Mouse (Mus musculus) G1E (cell line): ENCODE measurements at regions not wholly inside any gene's neighbourhood (a gene's known extent, or its start where the extent isn't known, plus 50 kb on each side); places are given as distances from the start of the nearest gene placed in this dataset.

Experiments
- ATAC-seq: 2 replicates; pipeline ENCODE4 v1.8.0; 2016; ENCODE audit warnings: mild to moderate bottlenecking; ENCODE audit not compliant: insufficient number of reproducible peaks, poor library complexity, low FRiP score, severe bottlenecking; ENCODE audit errors: extremely low read depth
- DNase-seq: peaks from one replicate; pipeline ENCODE4 v3.0.0; 2012; ENCODE audit warnings: low spot score
- H3K27me3 ChIP-seq: 2 replicates; pipeline ENCODE4 v1.6.1; 2012; ENCODE audit warnings: mild to moderate bottlenecking, low read length, inconsistent platforms; ENCODE audit not compliant: insufficient read depth
- H3K36me3 ChIP-seq: replicated peaks from 2 replicates; pipeline ENCODE3; 2012; ENCODE audit warnings: mild to moderate bottlenecking, inconsistent platforms
- H3K4me1 ChIP-seq: 2 replicates; pipeline ENCODE4 v1.6.1; 2012; ENCODE audit warnings: low read depth, low read length, inconsistent platforms, mixed read lengths; ENCODE audit not compliant: insufficient read depth
- H3K4me3 ChIP-seq: 2 replicates; pipeline ENCODE4 v1.5.1; 2012; ENCODE audit warnings: low read depth, mild to moderate bottlenecking, inconsistent platforms, low read length, moderate library complexity, mixed read lengths
- H3K9me3 ChIP-seq: replicated peaks from 2 replicates; pipeline ENCODE4 v1.6.1; 2012; ENCODE audit warnings: inconsistent platforms
- CTCF ChIP-seq: IDR thresholded peaks from 2 replicates; pipeline ENCODE4 v1.5.1; 2012; ENCODE audit warnings: low read depth, low read length, inconsistent platforms, mixed read lengths
- GATA1 ChIP-seq: IDR thresholded peaks from 2 replicates; pipeline ENCODE4 v1.6.1; 2012; ENCODE audit warnings: borderline replicate concordance, low read length, inconsistent platforms, mixed read lengths
- GATA2 ChIP-seq: IDR thresholded peaks from 2 replicates; pipeline ENCODE4 v1.6.1; 2012; ENCODE audit warnings: low read depth, low read length, inconsistent platforms, borderline replicate concordance
- POLR2AphosphoS5 ChIP-seq: IDR thresholded peaks from 2 replicates; pipeline ENCODE4 v1.6.1; 2012; ENCODE audit warnings: low read depth, low read length, inconsistent platforms; ENCODE audit not compliant: insufficient replicate concordance
- TAL1 ChIP-seq: conservative IDR thresholded peaks from 2 replicates; pipeline ENCODE4 v1.6.1; 2012; ENCODE audit warnings: low read depth, low read length, inconsistent platforms, mixed read lengths

DNA sequence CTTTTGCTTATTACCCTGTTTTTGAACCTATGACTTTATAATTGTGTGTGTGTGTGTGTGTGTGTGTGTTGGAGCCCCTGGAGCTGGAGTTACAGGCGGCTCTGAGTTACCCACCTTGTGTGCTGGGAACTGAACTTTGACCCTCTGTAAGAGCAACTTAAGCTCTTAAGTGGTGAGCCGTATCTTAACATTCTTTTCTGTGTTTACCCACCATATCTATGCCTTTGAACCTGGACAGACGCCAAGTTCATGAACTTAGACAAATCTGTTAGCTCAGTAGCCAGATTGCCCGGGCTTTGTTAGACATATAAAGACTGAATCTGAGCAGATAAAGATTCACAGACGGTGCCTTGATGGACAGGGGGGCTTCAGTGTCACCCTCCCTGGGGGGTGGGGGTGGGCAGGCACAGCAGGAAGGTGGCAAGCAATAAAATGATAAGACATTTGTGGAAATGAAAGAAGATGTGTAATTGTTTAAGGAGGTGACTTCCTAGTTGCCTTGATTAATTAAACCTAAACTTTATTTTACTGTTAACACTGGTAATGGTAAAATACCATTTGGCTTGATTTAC, 58.1 kb upstream of the Rasl11b start:
- H3K36me3 ChIP-seq: no peaks in the 10 kb centered on the region
- ATAC-seq (no peak), DNase-seq (no peak)
- peaks cover 18% of the 10 kb centered on the region for H3K27me3 ChIP-seq
- H3K4me1 ChIP-seq: no peaks in the 10 kb centered on the region
- TF ChIP-seq GATA2: no peak
- no peak for TF ChIP-seq GATA1
- no peak for TF ChIP-seq TAL1
- TF ChIP-seq POLR2AphosphoS5: no peak
- TF ChIP-seq CTCF: no peak
- H3K9me3 ChIP-seq: no peaks in the 10 kb centered on the region
- H3K4me3 ChIP-seq: no peak overlapping the region

DNA sequence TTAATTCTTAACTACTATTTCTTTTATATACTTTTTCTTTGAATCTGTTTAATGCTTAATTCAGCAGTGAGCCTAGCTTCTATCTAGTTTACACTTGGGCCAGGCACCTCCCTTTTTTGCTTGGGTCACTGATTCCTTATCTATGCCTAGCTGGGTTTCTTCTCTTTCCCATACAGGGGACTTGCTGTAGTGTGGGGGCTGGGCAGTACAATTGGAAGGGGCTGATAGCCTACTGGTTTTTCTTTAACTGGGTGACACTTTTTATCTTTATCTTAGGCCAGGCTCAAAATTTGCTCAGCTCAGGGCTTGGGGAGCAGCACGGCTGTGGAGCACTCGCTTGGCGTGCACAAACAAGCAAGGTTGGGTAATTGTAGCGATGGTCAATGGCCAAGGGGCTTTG, 51.1 kb upstream of the Rasl11b start:
- H3K27me3 ChIP-seq: no peaks in the 10 kb centered on the region; the same call in none of the 2 replicates
- TF ChIP-seq CTCF: no peak
- no peak for TF ChIP-seq POLR2AphosphoS5
- TF ChIP-seq TAL1: no peak
- no peak for TF ChIP-seq GATA1
- TF ChIP-seq GATA2: no peak
- DNase-seq (peak; percentile 23), ATAC-seq (peak; percentile 49)
- peaks cover 16% of the 10 kb centered on the region for H3K4me1 ChIP-seq
- no peaks in the 10 kb centered on the region for H3K9me3 ChIP-seq
- no peaks in the 10 kb centered on the region for H3K36me3 ChIP-seq
- H3K4me3 ChIP-seq: no peak overlapping the region

DNA sequence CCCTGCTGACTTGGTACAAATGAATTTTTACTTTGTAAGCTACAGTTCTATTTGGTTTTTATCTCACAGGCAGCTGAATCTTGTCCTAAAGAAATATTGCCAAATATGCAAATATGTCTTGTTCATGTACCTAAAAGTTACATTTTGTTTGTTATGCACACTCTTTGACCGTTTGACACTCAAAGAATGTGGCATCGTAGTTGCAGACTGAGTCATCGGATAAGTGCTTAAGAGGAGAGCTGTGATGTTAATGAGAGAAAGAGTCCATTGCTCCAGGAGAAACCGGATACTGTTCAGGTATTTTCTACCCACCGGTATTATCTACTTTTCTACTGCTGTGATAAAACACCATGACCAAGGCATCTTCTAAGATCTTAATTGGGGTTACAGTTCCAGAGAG, 50.3 kb upstream of the Rasl11b start:
- no peak for ATAC-seq
- DNase-seq: no peak

More for the DNA sequence above, 50.3 kb upstream of the Rasl11b start:
- peaks cover 16% of the 10 kb centered on the region for H3K4me1 ChIP-seq
- H3K9me3 ChIP-seq: no peaks in the 10 kb centered on the region
- H3K36me3 ChIP-seq: no peaks in the 10 kb centered on the region
- no peaks in the 10 kb centered on the region; the same call in 1 of the 2 replicates for H3K27me3 ChIP-seq
- H3K4me3 ChIP-seq: no peak overlapping the region
- no peak for TF ChIP-seq TAL1
- no peak for TF ChIP-seq CTCF
- TF ChIP-seq GATA1: no peak
- no peak for TF ChIP-seq GATA2
- TF ChIP-seq POLR2AphosphoS5: no peak
